Mouse (Mus musculus) embryonic facial prominence, embryonic 11.5 days (tissue): ENCODE measurements around the gene Kcnq1. TPM values are rescaled to one million over a fixed set of nuclear protein-coding genes. Genes with fewer than 3 reads are reported as not detected.

Experiments used
- ATAC-seq: fragments of 200-750 bp; cut with Nextera tagmentation; replicated peaks from 2 replicates; pipeline ENCODE4 v1.8.0; 2017; ENCODE audit warnings: low read depth; ENCODE audit not compliant: insufficient number of reproducible peaks, low FRiP score, low TSS enrichment
- DNase-seq: peaks from one replicate; pipeline ENCODE4 v3.0.0-alpha.2; 2015; ENCODE audit warnings: low spot score
- H3K27ac ChIP-seq: fragments of 300-500 bp; sonication (generic); replicated peaks from 2 replicates; pipeline ENCODE4 v1.5.1; 2014; ENCODE audit warnings: mild to moderate bottlenecking, low read depth, low read length, control low read depth
- H3K27me3 ChIP-seq: fragments of 300-500 bp; sonication (generic); 2 replicates; pipeline ENCODE4 v1.6.1; 2014; ENCODE audit warnings: mild to moderate bottlenecking, low read length, moderate library complexity, mixed read lengths; ENCODE audit not compliant: control insufficient read depth, insufficient read depth
- H3K36me3 ChIP-seq: fragments of 300-500 bp; sonication (generic); replicated peaks from 2 replicates; pipeline ENCODE4 v1.6.1; 2014; ENCODE audit warnings: low read depth, mild to moderate bottlenecking, low read length, moderate library complexity, mixed read lengths; ENCODE audit not compliant: control insufficient read depth, insufficient read depth
- H3K4me1 ChIP-seq: fragments of 300-500 bp; sonication (generic); 2 replicates; pipeline ENCODE4 v1.6.1; 2014; ENCODE audit warnings: low read length, mixed read lengths; ENCODE audit not compliant: control insufficient read depth, insufficient read depth
- H3K4me2 ChIP-seq: fragments of 300-500 bp; sonication (generic); 2 replicates; pipeline ENCODE4 v1.6.1; 2014; ENCODE audit warnings: low read depth, mild to moderate bottlenecking, control low read depth, low read length, moderate library complexity
- H3K4me3 ChIP-seq: fragments of 300-500 bp; sonication (generic); 2 replicates; pipeline ENCODE4 v1.5.1; 2014; ENCODE audit warnings: low read depth, low read length, control low read depth
- H3K9ac ChIP-seq: fragments of 300-500 bp; sonication (generic); replicated peaks from 2 replicates; pipeline ENCODE4 v1.6.1; 2014; ENCODE audit warnings: mild to moderate bottlenecking, control low read depth, low read length
- H3K9me3 ChIP-seq: fragments of 300-500 bp; sonication (generic); replicated peaks from 2 replicates; pipeline ENCODE4 v1.6.1; 2016; ENCODE audit warnings: mild to moderate bottlenecking, low read length, inconsistent platforms, mixed read lengths; ENCODE audit not compliant: control insufficient read depth
- WGBS: fragments of 180-500 bp; shearing (Covaris S2); extraction: QIAGEN DNeasy Blood & Tissue Kit; methylation state at CpG from one replicate; pipeline ENCODE4 v1.1.7; 2014; 5-methylcytosine and 5-hydroxymethylcytosine counted together
- polyA plus RNA-seq: library from polyadenylated mRNA; unstranded; fragments of >200 nt; fragmentation: Nextera tagmentation; extraction: Ambion mirVana; gene quantifications from 2 replicates; pipeline ENCODE4 v1.2.1, GENCODE M21; 2014

Gene Kcnq1
- polyA plus RNA-seq, 1 experiment from 2014 or later = 0.81 TPM

- Histone ChIP-seq H3K27me3 (no peaks in the 10 kb centered on the region), H3K4me3 (no peak overlapping the region), H3K36me3 (no peaks in the 10 kb centered on the region), H3K9ac (no peak overlapping the region), H3K9me3 (no peaks in the 10 kb centered on the region), H3K4me1 (peaks cover 6% of the 10 kb centered on the region), H3K4me2 (no peak overlapping the region), H3K27ac (no peak overlapping the region)
- no peak for ATAC-seq
- WGBS = 76% methylated on average over 5 of the region's 5 CpGs
- DNase-seq = no peak
Measured at GRCm38 (mm10) chr7:143122191-143122590, 16.0 kb downstream of the Kcnq1 start.

GRCm38 (mm10) chr7:143123876-143124669 lies 17.9 kb downstream of the Kcnq1 start:
- H3K36me3 ChIP-seq = no peaks in the 10 kb centered on the region
- no peaks in the 10 kb centered on the region for H3K9me3 ChIP-seq
- no peak overlapping the region; the same call in 1 of the 2 replicates for H3K9ac ChIP-seq
- no peak overlapping the region for H3K4me2 ChIP-seq
- peaks cover 6% of the 10 kb centered on the region for H3K4me1 ChIP-seq
- no peak overlapping the region for H3K27ac ChIP-seq
- no peak overlapping the region for H3K4me3 ChIP-seq
- WGBS = 10% methylated on average over 6 of the region's 6 CpGs
- peak; percentile 82 for DNase-seq
- ATAC-seq = peak; percentile 91
- no peaks in the 10 kb centered on the region for H3K27me3 ChIP-seq

- Histone ChIP-seq H3K9me3 (no peaks in the 10 kb centered on the region), H3K4me1 (peaks cover 6% of the 10 kb centered on the region), H3K4me3 (no peak overlapping the region), H3K9ac (no peak overlapping the region), H3K36me3 (no peaks in the 10 kb centered on the region), H3K4me2 (no peak overlapping the region), H3K27ac (no peak overlapping the region), H3K27me3 (no peaks in the 10 kb centered on the region)
- no peak for DNase-seq
- 64% methylated on average over 3 of the region's 3 CpGs for WGBS
- no peak for ATAC-seq
Measured at GRCm38 (mm10) chr7:143124902-143125301, 18.7 kb downstream of the Kcnq1 start.

GRCm38 (mm10) chr7:143132815-143133214 lies 26.7 kb downstream of the Kcnq1 start:
- Histone ChIP-seq H3K4me2 (no peak overlapping the region), H3K27me3 (no peaks in the 10 kb centered on the region), H3K9me3 (no peaks in the 10 kb centered on the region), H3K4me3 (no peak overlapping the region), H3K27ac (no peak overlapping the region), H3K9ac (no peak overlapping the region), H3K4me1 (no peaks in the 10 kb centered on the region), H3K36me3 (no peaks in the 10 kb centered on the region)
- no peak for DNase-seq
- no peak for ATAC-seq
- 81% methylated on average over 5 of the region's 5 CpGs for WGBS

GRCm38 (mm10) chr7:143136125-143136524 lies 30.0 kb downstream of the Kcnq1 start:
- no peak overlapping the region for H3K4me2 ChIP-seq
- WGBS = 63% methylated on average over 2 of the region's 2 CpGs

GRCm38 (mm10) chr7:143136561-143136960 lies 30.4 kb downstream of the Kcnq1 start:
- ATAC-seq = no peak
- H3K4me1 ChIP-seq = no peaks in the 10 kb centered on the region
- WGBS = 50% methylated on average over 5 of the region's 5 CpGs
- H3K9me3 ChIP-seq = no peaks in the 10 kb centered on the region
- no peaks in the 10 kb centered on the region for H3K36me3 ChIP-seq
- no peaks in the 10 kb centered on the region for H3K27me3 ChIP-seq
- no peak overlapping the region for H3K9ac ChIP-seq
- no peak overlapping the region for H3K27ac ChIP-seq
- DNase-seq = no peak
- no peak overlapping the region for H3K4me2 ChIP-seq
- H3K4me3 ChIP-seq = no peak overlapping the region

More at GRCm38 (mm10) chr7:143136125-143136524, 30.0 kb downstream of the Kcnq1 start:
- H3K9ac ChIP-seq = no peak overlapping the region
- no peaks in the 10 kb centered on the region for H3K4me1 ChIP-seq
- no peak overlapping the region for H3K27ac ChIP-seq
- no peak for DNase-seq
- no peak overlapping the region for H3K4me3 ChIP-seq
- no peaks in the 10 kb centered on the region for H3K9me3 ChIP-seq
- no peaks in the 10 kb centered on the region for H3K36me3 ChIP-seq
- no peak; the same call in 1 of the 2 replicates for ATAC-seq
- H3K27me3 ChIP-seq = no peaks in the 10 kb centered on the region

GRCm38 (mm10) chr7:143138789-143139188 lies 32.6 kb downstream of the Kcnq1 start:
- WGBS = 35% methylated on average over 1 of the region's 1 CpGs
- H3K36me3 ChIP-seq = no peaks in the 10 kb centered on the region
- no peak overlapping the region for H3K4me3 ChIP-seq
- H3K9ac ChIP-seq = no peak overlapping the region
- H3K4me1 ChIP-seq = no peaks in the 10 kb centered on the region
- no peaks in the 10 kb centered on the region for H3K9me3 ChIP-seq
- DNase-seq = peak; percentile 67
- no peak overlapping the region for H3K4me2 ChIP-seq
- 0 out of 2 replicates have a peak, but pooled peaks have one; percentile 41 for ATAC-seq
- H3K27ac ChIP-seq = no peak overlapping the region
- no peaks in the 10 kb centered on the region for H3K27me3 ChIP-seq

- no peaks in the 10 kb centered on the region for H3K36me3 ChIP-seq
- no peaks in the 10 kb centered on the region for H3K27me3 ChIP-seq
- H3K4me1 ChIP-seq = no peaks in the 10 kb centered on the region
- no peak overlapping the region for H3K4me2 ChIP-seq
- ATAC-seq (no peak), DNase-seq (no peak)
- no peaks in the 10 kb centered on the region for H3K9me3 ChIP-seq
- WGBS = 81% methylated on average over 4 of the region's 4 CpGs
- no peak overlapping the region for H3K9ac ChIP-seq
- no peak overlapping the region for H3K27ac ChIP-seq
- no peak overlapping the region for H3K4me3 ChIP-seq
Measured at GRCm38 (mm10) chr7:143139932-143140331, 33.8 kb downstream of the Kcnq1 start.
